Mouse (Mus musculus): ENCODE data around the gene Cdk5.

GRCm38 (mm10) chr5:24380499-24380898 lies 42.8 kb downstream of the Cdk5 start:
- TF ChIP-seq CTCF (IDR thresholded peaks at IDR 0.05; ENCODE audit: low read depth) = no peak
- TF ChIP-seq EP300 (IDR thresholded peaks at IDR 0.05; ENCODE audit: low read depth) = no peak

Data from liver, postnatal 0 days (tissue).